Mouse (Mus musculus): ENCODE results near the gene D5Ertd579e. TPM values are rescaled to one million over a fixed set of nuclear protein-coding genes. Genes with fewer than 3 reads are reported as not detected.

D5Ertd579e gene
- polyA plus RNA-seq, 1 experiment from 2014 or later = 39.9 TPM

DNA sequence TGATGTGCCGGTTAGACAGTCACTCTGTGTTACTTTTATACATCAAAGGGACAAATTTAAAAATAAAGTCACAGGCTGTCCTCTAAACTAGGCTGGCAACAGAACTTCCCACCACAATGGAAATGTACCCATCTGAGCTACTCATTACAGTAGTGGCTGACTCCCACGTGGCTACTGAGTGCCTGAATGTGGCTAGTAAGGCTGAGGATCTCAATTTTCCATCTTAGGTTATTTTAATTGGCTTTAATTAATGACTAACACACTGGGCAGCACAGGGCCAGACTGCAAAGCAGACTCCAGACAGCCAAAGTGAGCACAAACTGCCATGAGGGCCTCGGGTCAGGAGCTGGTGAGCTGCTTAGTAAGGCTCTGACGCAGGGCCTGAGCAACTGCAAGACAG lies 134.3 kb downstream of the D5Ertd579e start:
- Histone ChIP-seq H3K9me3 (ENCODE audit: control insufficient read depth, low read length) (no peaks in the 10 kb centered on the region), H3K4me3 (replicated peaks; ENCODE audit: low read length) (no peak overlapping the region), H3K27ac (ENCODE audit: low read length) (no peak overlapping the region), H3K4me2 (ENCODE audit: low read length) (no peak overlapping the region), H3K9ac (replicated peaks; ENCODE audit: low read depth, low read length) (no peak overlapping the region), H3K36me3 (ENCODE audit: control insufficient read depth, insufficient read depth) (no peaks in the 10 kb centered on the region), H3K27me3 (replicated peaks; ENCODE audit: control insufficient read depth, insufficient read depth, low read length) (no peaks in the 10 kb centered on the region), H3K4me1 (replicated peaks; ENCODE audit: control insufficient read depth, insufficient read depth, low read length) (no peaks in the 10 kb centered on the region)
- no peak for ATAC-seq
- WGBS = 76% methylated on average over 4 of the region's 4 CpGs

DNA sequence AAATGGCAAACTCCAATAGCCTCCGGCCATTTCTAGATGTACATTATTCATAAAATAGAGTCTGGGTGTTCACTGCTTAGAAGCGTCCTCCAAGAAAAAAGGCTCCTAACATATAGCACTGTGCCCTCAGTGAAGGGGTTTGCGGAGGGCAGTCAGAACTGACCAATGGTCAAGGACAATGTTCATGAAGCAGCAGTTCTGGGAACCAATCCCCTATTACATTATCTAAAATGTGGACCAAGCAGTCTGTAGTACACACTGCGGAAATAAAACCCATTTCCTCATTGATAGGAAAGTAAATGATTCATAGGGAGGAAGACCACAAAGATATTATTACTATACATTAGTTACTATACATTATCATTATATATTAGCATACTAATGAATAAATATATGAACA lies 135.3 kb downstream of the D5Ertd579e start:
- no peaks in the 10 kb centered on the region for H3K9me3 ChIP-seq (ENCODE audit: control insufficient read depth, low read length)
- no peak for ATAC-seq
- H3K4me3 ChIP-seq (replicated peaks; ENCODE audit: low read length) = no peak overlapping the region
- H3K27me3 ChIP-seq (replicated peaks; ENCODE audit: control insufficient read depth, insufficient read depth, low read length) = no peaks in the 10 kb centered on the region
- H3K36me3 ChIP-seq (ENCODE audit: control insufficient read depth, insufficient read depth) = no peaks in the 10 kb centered on the region
- 98% methylated on average over 4 of the region's 4 CpGs for WGBS
- no peak overlapping the region for H3K4me2 ChIP-seq (ENCODE audit: low read length)
- no peak overlapping the region for H3K27ac ChIP-seq (ENCODE audit: low read length)
- no peak overlapping the region for H3K9ac ChIP-seq (replicated peaks; ENCODE audit: low read depth, low read length)
- peaks cover 3% of the 10 kb centered on the region for H3K4me1 ChIP-seq (replicated peaks; ENCODE audit: control insufficient read depth, insufficient read depth, low read length)

DNA sequence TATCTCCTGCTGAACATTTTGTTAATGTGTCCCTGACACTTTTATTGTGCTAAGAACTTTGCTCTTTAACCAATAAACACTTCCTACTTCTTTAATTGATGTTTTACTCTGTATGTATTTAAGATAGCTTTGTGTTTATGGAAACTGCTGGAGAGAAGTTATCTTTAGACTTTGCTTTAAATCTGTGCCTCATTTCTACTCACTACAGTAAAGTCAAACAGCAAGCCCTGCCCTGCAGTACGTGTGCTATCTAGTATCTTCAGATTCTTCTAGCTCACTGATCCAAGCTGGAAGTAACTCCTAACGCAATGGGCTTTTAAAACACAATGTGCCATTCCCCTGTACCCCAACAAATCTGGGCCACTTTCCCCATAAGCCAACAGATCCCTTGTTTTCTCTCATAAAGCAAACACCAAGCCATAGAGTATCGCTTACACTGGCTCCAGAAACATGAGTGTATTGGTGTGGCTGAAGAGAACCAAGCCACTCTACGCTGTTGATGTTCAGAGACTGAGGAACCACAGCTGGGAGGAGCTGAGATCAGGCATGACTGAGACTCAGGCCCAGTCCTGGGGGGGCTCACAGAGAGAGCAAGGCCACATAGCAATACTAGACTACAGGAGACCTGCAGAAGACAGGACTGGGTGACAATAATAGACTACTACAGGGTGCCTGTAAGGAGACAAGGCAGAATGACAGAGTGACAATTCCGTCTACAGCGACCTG lies 136.2 kb downstream of the D5Ertd579e start:
- 85% methylated on average over 6 of the region's 6 CpGs for WGBS
- ATAC-seq = no peak
- Histone ChIP-seq H3K27ac (ENCODE audit: low read length) (no peak overlapping the region), H3K9ac (replicated peaks; ENCODE audit: low read depth, low read length) (no peak overlapping the region), H3K36me3 (ENCODE audit: control insufficient read depth, insufficient read depth) (no peaks in the 10 kb centered on the region), H3K4me1 (replicated peaks; ENCODE audit: control insufficient read depth, insufficient read depth, low read length) (peaks cover 3% of the 10 kb centered on the region), H3K27me3 (replicated peaks; ENCODE audit: control insufficient read depth, insufficient read depth, low read length) (no peaks in the 10 kb centered on the region), H3K9me3 (ENCODE audit: control insufficient read depth, low read length) (no peaks in the 10 kb centered on the region), H3K4me3 (replicated peaks; ENCODE audit: low read length) (no peak overlapping the region), H3K4me2 (ENCODE audit: low read length) (no peak overlapping the region)

DNA sequence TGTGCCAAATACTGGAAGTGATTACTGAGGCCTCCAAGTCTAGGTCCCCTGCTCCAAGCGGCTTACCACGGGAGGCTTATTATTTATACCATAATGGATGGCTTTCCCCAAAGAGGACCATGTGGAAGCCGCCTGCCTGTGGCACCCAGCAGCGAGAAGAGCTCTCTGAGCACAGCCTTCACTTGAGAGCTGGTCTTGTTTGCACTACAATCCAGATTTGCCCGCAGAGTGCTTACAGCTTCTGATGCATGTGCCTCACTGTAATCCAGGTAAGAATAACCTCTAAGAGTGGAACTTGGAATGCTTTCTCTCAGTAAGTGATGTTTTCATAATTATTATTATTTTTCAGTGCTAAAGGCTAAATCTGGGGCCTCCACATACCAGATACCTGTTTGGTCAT lies 136.7 kb downstream of the D5Ertd579e start:
- no peaks in the 10 kb centered on the region for H3K9me3 ChIP-seq (ENCODE audit: control insufficient read depth, low read length)
- H3K4me1 ChIP-seq (replicated peaks; ENCODE audit: control insufficient read depth, insufficient read depth, low read length) = peaks cover 3% of the 10 kb centered on the region
- H3K4me3 ChIP-seq (replicated peaks; ENCODE audit: low read length) = no peak overlapping the region
- ATAC-seq = no peak
- no peak overlapping the region for H3K9ac ChIP-seq (replicated peaks; ENCODE audit: low read depth, low read length)
- no peaks in the 10 kb centered on the region for H3K36me3 ChIP-seq (ENCODE audit: control insufficient read depth, insufficient read depth)
- H3K27ac ChIP-seq (ENCODE audit: low read length) = no peak overlapping the region
- no peaks in the 10 kb centered on the region for H3K27me3 ChIP-seq (replicated peaks; ENCODE audit: control insufficient read depth, insufficient read depth, low read length)
- no peak overlapping the region for H3K4me2 ChIP-seq (ENCODE audit: low read length)
- WGBS = 66% methylated on average over 5 of the region's 5 CpGs

DNA sequence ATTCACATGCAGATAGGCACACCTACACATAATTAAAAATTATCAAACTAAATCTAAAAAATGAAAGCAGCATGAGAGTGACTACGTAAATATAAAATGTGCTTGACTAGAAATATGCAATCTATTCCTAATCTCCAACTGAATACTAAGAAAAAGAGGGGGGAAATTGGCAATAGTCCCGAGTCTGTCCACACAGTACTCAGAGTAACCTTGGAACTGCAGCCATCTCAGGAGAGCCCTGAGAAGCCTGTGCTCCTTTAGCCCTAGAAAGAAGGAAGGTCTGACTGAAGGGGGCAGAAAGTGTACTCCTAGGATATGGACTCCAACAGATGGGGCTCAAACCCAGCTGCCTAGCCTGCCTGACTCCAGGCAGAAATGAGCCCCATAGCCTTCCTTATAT lies 137.3 kb downstream of the D5Ertd579e start:
- no peaks in the 10 kb centered on the region for H3K36me3 ChIP-seq (ENCODE audit: control insufficient read depth, insufficient read depth)
- no peaks in the 10 kb centered on the region for H3K9me3 ChIP-seq (ENCODE audit: control insufficient read depth, low read length)
- 92% methylated on average over 2 of the region's 2 CpGs for WGBS
- no peak overlapping the region for H3K4me2 ChIP-seq (ENCODE audit: low read length)
- no peak overlapping the region for H3K27ac ChIP-seq (ENCODE audit: low read length)
- no peaks in the 10 kb centered on the region for H3K27me3 ChIP-seq (replicated peaks; ENCODE audit: control insufficient read depth, insufficient read depth, low read length)
- no peak for ATAC-seq
- H3K4me1 ChIP-seq (replicated peaks; ENCODE audit: control insufficient read depth, insufficient read depth, low read length) = peaks cover 3% of the 10 kb centered on the region
- H3K4me3 ChIP-seq (replicated peaks; ENCODE audit: low read length) = no peak overlapping the region
- H3K9ac ChIP-seq (replicated peaks; ENCODE audit: low read depth, low read length) = no peak overlapping the region

DNA sequence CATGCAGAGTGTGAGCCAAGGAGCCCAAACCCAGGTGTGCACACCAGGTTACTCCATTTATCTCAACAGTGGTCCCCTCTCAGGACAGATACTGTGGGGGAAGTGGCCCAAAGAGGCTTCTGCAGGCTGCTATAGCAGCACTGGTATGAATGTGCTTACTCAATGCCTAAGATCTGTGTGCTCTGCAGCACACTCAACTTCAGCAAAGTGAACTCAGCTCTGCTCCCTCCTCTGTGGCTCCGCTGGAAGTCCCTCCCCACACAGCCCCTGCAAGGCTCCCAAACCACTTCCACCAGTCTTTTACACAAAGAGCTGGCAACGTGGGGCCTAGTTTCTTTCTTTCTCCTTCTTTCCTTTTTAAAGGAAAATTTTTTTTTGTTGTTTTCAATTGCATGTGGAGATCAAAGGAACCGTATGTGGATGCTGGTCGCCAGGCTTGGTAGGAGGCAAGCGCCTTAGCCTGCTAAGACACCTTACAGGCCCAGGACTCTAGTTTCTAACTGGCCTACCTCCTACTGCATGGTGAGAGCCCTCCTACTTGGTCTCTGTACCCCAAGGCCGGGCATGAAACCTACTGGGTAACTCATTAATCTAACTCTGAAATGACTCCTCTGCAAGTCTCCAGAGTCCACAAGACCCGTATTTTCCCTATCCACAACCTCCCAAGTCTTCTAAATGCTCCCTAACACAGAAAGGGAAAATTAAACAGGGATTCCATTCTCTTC lies 138.1 kb downstream of the D5Ertd579e start:
- no peaks in the 10 kb centered on the region for H3K27me3 ChIP-seq (replicated peaks; ENCODE audit: control insufficient read depth, insufficient read depth, low read length)
- no peak overlapping the region for H3K27ac ChIP-seq (ENCODE audit: low read length)
- H3K9me3 ChIP-seq (ENCODE audit: control insufficient read depth, low read length) = no peaks in the 10 kb centered on the region
- peaks cover 3% of the 10 kb centered on the region for H3K4me1 ChIP-seq (replicated peaks; ENCODE audit: control insufficient read depth, insufficient read depth, low read length)
- H3K4me2 ChIP-seq (ENCODE audit: low read length) = no peak overlapping the region
- H3K4me3 ChIP-seq (replicated peaks; ENCODE audit: low read length) = no peak overlapping the region
- ATAC-seq = no peak
- H3K9ac ChIP-seq (replicated peaks; ENCODE audit: low read depth, low read length) = no peak overlapping the region
- H3K36me3 ChIP-seq (ENCODE audit: control insufficient read depth, insufficient read depth) = no peaks in the 10 kb centered on the region
- WGBS = 37% methylated on average over 7 of the region's 7 CpGs

DNA sequence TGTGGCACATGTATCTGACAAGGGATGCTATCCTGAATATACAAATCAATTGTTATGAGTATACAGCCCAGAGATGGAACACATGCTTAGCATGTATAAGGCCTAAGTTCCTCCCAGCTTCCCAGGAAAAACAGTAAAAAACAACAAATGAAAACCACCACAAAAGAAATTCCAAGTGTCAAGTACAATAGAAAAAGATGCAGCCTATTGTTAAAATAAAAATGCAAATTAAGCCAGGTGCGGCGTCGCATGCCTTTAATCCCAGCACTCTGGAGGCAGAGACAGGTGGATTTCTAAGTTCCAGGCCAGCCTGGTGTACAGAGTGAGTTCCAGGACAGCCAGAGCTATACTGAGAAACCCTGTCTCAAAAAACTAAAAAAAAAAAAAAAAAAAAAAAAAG lies 138.9 kb downstream of the D5Ertd579e start:
- 80% methylated on average over 3 of the region's 3 CpGs for whole genome bisulfite sequencing

DNA sequence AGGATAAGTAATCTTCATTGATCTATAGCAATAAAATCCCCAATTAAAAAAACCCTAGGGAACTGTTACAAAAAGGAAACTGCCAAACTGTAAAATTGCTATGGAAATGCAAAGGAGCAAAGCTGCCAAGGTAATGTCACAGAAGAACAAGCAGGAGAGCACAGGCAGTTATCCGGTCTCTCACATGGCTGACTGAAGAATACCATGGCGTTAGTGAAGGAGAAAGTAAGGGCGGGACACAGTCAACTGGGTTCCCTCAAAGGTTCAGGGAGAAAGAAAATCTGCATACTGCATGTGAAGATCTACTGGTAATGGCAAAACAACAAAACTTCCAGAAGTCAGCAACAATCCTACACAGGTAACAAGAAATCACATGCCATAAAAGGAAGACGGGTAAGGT lies 139.5 kb downstream of the D5Ertd579e start:
- Histone ChIP-seq H3K4me3 (replicated peaks; ENCODE audit: low read length) (no peak overlapping the region), H3K36me3 (ENCODE audit: control insufficient read depth, insufficient read depth) (no peaks in the 10 kb centered on the region), H3K27ac (ENCODE audit: low read length) (no peak overlapping the region), H3K27me3 (replicated peaks; ENCODE audit: control insufficient read depth, insufficient read depth, low read length) (no peaks in the 10 kb centered on the region), H3K9me3 (ENCODE audit: control insufficient read depth, low read length) (no peaks in the 10 kb centered on the region), H3K9ac (replicated peaks; ENCODE audit: low read depth, low read length) (no peak overlapping the region), H3K4me2 (ENCODE audit: low read length) (no peak overlapping the region), H3K4me1 (replicated peaks; ENCODE audit: control insufficient read depth, insufficient read depth, low read length) (peaks cover 3% of the 10 kb centered on the region)
- ATAC-seq = no peak
- WGBS = 53% methylated on average over 4 of the region's 4 CpGs

More for the DNA sequence above, 138.9 kb downstream of the D5Ertd579e start:
- no peaks in the 10 kb centered on the region for H3K27me3 ChIP-seq (replicated peaks; ENCODE audit: control insufficient read depth, insufficient read depth, low read length)
- H3K4me3 ChIP-seq (replicated peaks; ENCODE audit: low read length) = no peak overlapping the region
- no peak overlapping the region for H3K9ac ChIP-seq (replicated peaks; ENCODE audit: low read depth, low read length)
- no peaks in the 10 kb centered on the region for H3K36me3 ChIP-seq (ENCODE audit: control insufficient read depth, insufficient read depth)
- no peak overlapping the region for H3K4me2 ChIP-seq (ENCODE audit: low read length)
- no peak for ATAC-seq
- H3K27ac ChIP-seq (ENCODE audit: low read length) = no peak overlapping the region
- H3K9me3 ChIP-seq (ENCODE audit: control insufficient read depth, low read length) = no peaks in the 10 kb centered on the region
- peaks cover 3% of the 10 kb centered on the region for H3K4me1 ChIP-seq (replicated peaks; ENCODE audit: control insufficient read depth, insufficient read depth, low read length)

DNA sequence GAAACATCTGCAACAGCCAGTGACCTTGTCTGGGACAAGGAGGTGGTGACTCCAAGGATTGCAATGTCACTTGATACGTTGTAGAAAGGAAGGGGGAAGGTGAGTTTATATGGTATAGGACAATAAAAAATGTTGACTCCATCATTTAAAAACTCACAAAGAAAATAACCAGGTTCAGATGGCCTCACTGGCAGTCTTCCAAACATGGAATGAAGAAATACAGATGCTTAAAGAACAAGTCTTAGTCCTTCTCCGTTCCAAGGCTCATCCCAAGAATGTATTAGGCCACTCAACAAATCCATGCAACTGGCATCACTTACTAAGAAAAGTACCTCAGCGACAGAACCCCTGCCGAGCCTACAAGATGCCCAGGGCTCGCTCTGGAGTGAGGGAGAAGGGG lies 141.3 kb downstream of the D5Ertd579e start:
- Histone ChIP-seq H3K9me3 (ENCODE audit: control insufficient read depth, low read length) (no peaks in the 10 kb centered on the region), H3K36me3 (ENCODE audit: control insufficient read depth, insufficient read depth) (no peaks in the 10 kb centered on the region), H3K27ac (ENCODE audit: low read length) (no peak overlapping the region), H3K4me1 (replicated peaks; ENCODE audit: control insufficient read depth, insufficient read depth, low read length) (peaks cover 3% of the 10 kb centered on the region), H3K4me3 (replicated peaks; ENCODE audit: low read length) (no peak overlapping the region), H3K9ac (replicated peaks; ENCODE audit: low read depth, low read length) (no peak overlapping the region), H3K4me2 (ENCODE audit: low read length) (no peak overlapping the region), H3K27me3 (replicated peaks; ENCODE audit: control insufficient read depth, insufficient read depth, low read length) (no peaks in the 10 kb centered on the region)
- no peak for ATAC-seq
- 74% methylated on average over 5 of the region's 5 CpGs for WGBS

Data from forebrain, embryonic 16.5 days (tissue).